Mouse (Mus musculus) stomach, embryonic 14.5 days (tissue): ENCODE measurements around the gene Mark2. TPM values are rescaled to one million over a fixed set of nuclear protein-coding genes. Genes with fewer than 3 reads are reported as not detected.

Experiments
- ATAC-seq: fragments of 200-750 bp; cut with Nextera tagmentation; 2 replicates; pipeline ENCODE4 v1.8.0; 2017; ENCODE audit warnings: low read depth, moderate TSS enrichment; ENCODE audit not compliant: insufficient number of reproducible peaks, insufficient read depth, low FRiP score
- H3K27ac ChIP-seq: fragments of 300-500 bp; sonication (generic); 2 replicates; pipeline ENCODE4 v1.5.1; 2014; ENCODE audit warnings: mild to moderate bottlenecking, low read length, moderate library complexity, mixed read lengths
- H3K27me3 ChIP-seq: fragments of 300-500 bp; sonication (generic); 2 replicates; pipeline ENCODE4 v1.6.1; 2014; ENCODE audit warnings: low read length, control low read depth, mixed read lengths; ENCODE audit not compliant: control insufficient read depth, insufficient read depth
- H3K36me3 ChIP-seq: fragments of 300-500 bp; sonication (generic); 2 replicates; pipeline ENCODE4 v1.6.1; 2014; ENCODE audit warnings: mild to moderate bottlenecking, control low read depth, low read length, moderate library complexity, mixed read lengths; ENCODE audit not compliant: control insufficient read depth, insufficient read depth
- H3K4me1 ChIP-seq: fragments of 300-500 bp; sonication (generic); 2 replicates; pipeline ENCODE4 v1.6.1; 2014; ENCODE audit warnings: low read length, control low read depth, mixed read lengths; ENCODE audit not compliant: control insufficient read depth, insufficient read depth
- H3K4me2 ChIP-seq: fragments of 300-500 bp; sonication (generic); replicated peaks from 2 replicates; pipeline ENCODE4 v1.6.1; 2014; ENCODE audit warnings: low read depth, low read length, control low read depth
- H3K4me3 ChIP-seq: fragments of 300-500 bp; sonication (generic); 2 replicates; pipeline ENCODE4 v1.5.1; 2014; ENCODE audit warnings: low read depth, low read length, control low read depth
- H3K9ac ChIP-seq: fragments of 300-500 bp; sonication (generic); replicated peaks from 2 replicates; pipeline ENCODE4 v1.6.1; 2014; ENCODE audit warnings: low read depth, mild to moderate bottlenecking, control low read depth, low read length, moderate library complexity, mixed read lengths
- H3K9me3 ChIP-seq: fragments of 300-500 bp; sonication (generic); 2 replicates; pipeline ENCODE4 v1.6.1; 2016; ENCODE audit warnings: low read depth, low read length, control low read depth; ENCODE audit not compliant: control insufficient read depth
- WGBS: fragments of 180-500 bp; shearing (Covaris S2); extraction: QIAGEN DNeasy Blood & Tissue Kit; methylation state at CpG from one replicate; pipeline ENCODE4 v1.1.7; 2014; 5-methylcytosine and 5-hydroxymethylcytosine counted together
- polyA plus RNA-seq: library from polyadenylated mRNA; unstranded; fragments of >200 nt; fragmentation: Nextera tagmentation; extraction: Ambion mirVana; gene quantifications from 2 replicates; pipeline ENCODE4 v1.2.1, GENCODE M21; 2014

The Mark2 gene
- polyA plus RNA-seq, 1 experiment from 2014 or later = 63.4 TPM

- no peaks in the 10 kb centered on the region for H3K9me3 ChIP-seq
- ATAC-seq = no peak
- no peak overlapping the region for H3K9ac ChIP-seq
- no peaks in the 10 kb centered on the region for H3K36me3 ChIP-seq
- no peak overlapping the region for H3K4me3 ChIP-seq
- H3K27me3 ChIP-seq = no peaks in the 10 kb centered on the region
- H3K4me2 ChIP-seq = no peak overlapping the region
- WGBS = 90% methylated on average over 4 of the region's 4 CpGs
- no peak overlapping the region for H3K27ac ChIP-seq
- H3K4me1 ChIP-seq = peaks cover 23% of the 10 kb centered on the region
Measured at GRCm38 (mm10) chr19:7315587-7315984, 26.1 kb downstream of the Mark2 start.

- H3K9ac ChIP-seq = no peak overlapping the region
- ATAC-seq = no peak
- H3K4me3 ChIP-seq = no peak overlapping the region
- no peaks in the 10 kb centered on the region for H3K27me3 ChIP-seq
- H3K4me2 ChIP-seq = no peak overlapping the region
- H3K36me3 ChIP-seq = no peaks in the 10 kb centered on the region
- H3K27ac ChIP-seq = no peak overlapping the region
- 77% methylated on average over 8 of the region's 8 CpGs for WGBS
- no peaks in the 10 kb centered on the region for H3K9me3 ChIP-seq
- peaks cover 28% of the 10 kb centered on the region for H3K4me1 ChIP-seq
Measured at GRCm38 (mm10) chr19:7314976-7315586, 26.6 kb downstream of the Mark2 start.

- no peak overlapping the region for H3K27ac ChIP-seq
- ATAC-seq = no peak
- H3K4me1 ChIP-seq = peaks cover 41% of the 10 kb centered on the region
- no peaks in the 10 kb centered on the region for H3K9me3 ChIP-seq
- 80% methylated on average over 2 of the region's 2 CpGs for WGBS
- no peak overlapping the region for H3K9ac ChIP-seq
- no peaks in the 10 kb centered on the region for H3K27me3 ChIP-seq
- H3K36me3 ChIP-seq = no peaks in the 10 kb centered on the region
- no peak overlapping the region for H3K4me3 ChIP-seq
- H3K4me2 ChIP-seq = no peak overlapping the region
Measured at GRCm38 (mm10) chr19:7313660-7314059, 28.0 kb downstream of the Mark2 start.

- peak overlapping the region; percentile 92 for H3K27ac ChIP-seq
- no peak for ATAC-seq
- H3K27me3 ChIP-seq = no peaks in the 10 kb centered on the region
- H3K36me3 ChIP-seq = no peaks in the 10 kb centered on the region
- 44% methylated on average over 10 of the region's 10 CpGs for WGBS
- peak overlapping the region; percentile 17; the same call in 1 of the 2 replicates for H3K4me2 ChIP-seq
- no peak overlapping the region for H3K4me3 ChIP-seq
- H3K9ac ChIP-seq = no peak overlapping the region
- H3K9me3 ChIP-seq = no peaks in the 10 kb centered on the region
- peaks cover 64% of the 10 kb centered on the region for H3K4me1 ChIP-seq
Measured at GRCm38 (mm10) chr19:7311306-7311705, 30.4 kb downstream of the Mark2 start.

GRCm38 (mm10) chr19:7310704-7311103 lies 31.0 kb downstream of the Mark2 start:
- Histone ChIP-seq H3K27ac (peak overlapping the region; percentile 92), H3K36me3 (no peaks in the 10 kb centered on the region), H3K9ac (no peak overlapping the region; the same call in 1 of the 2 replicates), H3K9me3 (no peaks in the 10 kb centered on the region), H3K4me3 (no peak overlapping the region), H3K27me3 (no peaks in the 10 kb centered on the region), H3K4me2 (no peak overlapping the region), H3K4me1 (peaks cover 70% of the 10 kb centered on the region)
- ATAC-seq = peak; percentile 77
- 16% methylated on average over 5 of the region's 5 CpGs for WGBS

- H3K4me3 ChIP-seq = no peak overlapping the region
- H3K4me2 ChIP-seq = no peak overlapping the region
- H3K27me3 ChIP-seq = no peaks in the 10 kb centered on the region
- no peaks in the 10 kb centered on the region for H3K9me3 ChIP-seq
- no peak for ATAC-seq
- H3K4me1 ChIP-seq = peaks cover 67% of the 10 kb centered on the region
- peak overlapping the region; percentile 92 for H3K27ac ChIP-seq
- no peaks in the 10 kb centered on the region for H3K36me3 ChIP-seq
- 69% methylated on average over 2 of the region's 2 CpGs for WGBS
- no peak overlapping the region for H3K9ac ChIP-seq
Measured at GRCm38 (mm10) chr19:7309738-7310330, 31.8 kb downstream of the Mark2 start.

GRCm38 (mm10) chr19:7307995-7308770 lies 33.5 kb downstream of the Mark2 start:
- 37% methylated on average over 8 of the region's 8 CpGs for WGBS
- peak; percentile 82 for ATAC-seq
- Histone ChIP-seq H3K9me3 (no peaks in the 10 kb centered on the region), H3K27me3 (no peaks in the 10 kb centered on the region), H3K27ac (peak overlapping the region; percentile 88), H3K4me1 (peaks cover 62% of the 10 kb centered on the region), H3K36me3 (no peaks in the 10 kb centered on the region), H3K4me2 (no peak overlapping the region), H3K4me3 (no peak overlapping the region), H3K9ac (0 out of 2 replicates have a peak overlapping the region, but pooled peaks have one; percentile 25)

- peak overlapping the region; percentile 88 for H3K27ac ChIP-seq
- H3K9me3 ChIP-seq = no peaks in the 10 kb centered on the region
- H3K9ac ChIP-seq = no peak overlapping the region
- no peaks in the 10 kb centered on the region for H3K27me3 ChIP-seq
- ATAC-seq = no peak
- no peak overlapping the region for H3K4me3 ChIP-seq
- WGBS = 61% methylated on average over 3 of the region's 3 CpGs
- no peaks in the 10 kb centered on the region for H3K36me3 ChIP-seq
- no peak overlapping the region for H3K4me2 ChIP-seq
- peaks cover 67% of the 10 kb centered on the region for H3K4me1 ChIP-seq
Measured at GRCm38 (mm10) chr19:7306968-7307367, 34.7 kb downstream of the Mark2 start.
